Mouse (Mus musculus) thymus, postnatal 0 days (tissue): ENCODE data around the gene Heatr5a. TPM values are rescaled to one million over a fixed set of nuclear protein-coding genes. Genes with fewer than 3 reads are reported as not detected.

Experiments used
- polyA plus RNA-seq: library from polyadenylated mRNA; unstranded; fragments of >200 nt; fragmentation: Nextera tagmentation; extraction: Ambion mirVana; gene quantifications from 2 replicates; pipeline ENCODE4 v1.2.1, GENCODE M21; 2015

The Heatr5a gene
- polyA plus RNA-seq, 1 experiment from 2014 or later = 4.5 TPM

Other genes starting within 250 kb of the Heatr5a start
- gene Hectd1, start 141.8 kb downstream of the Heatr5a start, polyA plus RNA-seq = 36.7 and 50.8 TPM in 2 replicates
- gene Dtd2, start 35.2 kb upstream of the Heatr5a start, polyA plus RNA-seq = 21.4 and 28.4 TPM in 2 replicates
- 0.09 TPM in 2 replicates for gene Gpr33, start 56.7 kb upstream of the Heatr5a start, polyA plus RNA-seq
- 8.6 TPM in 2 replicates for gene Nubpl, start 126.4 kb upstream of the Heatr5a start, polyA plus RNA-seq